Mouse (Mus musculus) brain, embryonic 14.5 days (tissue): Measurements from ENCODE around the gene Akr1c13.

ENCODE experiments used
- CTCF ChIP-seq: fragments of 200-500 bp; IDR thresholded peaks from 2 replicates; pipeline ENCODE4 v1.5.1; 2012; ENCODE audit warnings: inconsistent platforms, mild to moderate bottlenecking, moderate library complexity, borderline replicate concordance; ENCODE audit not compliant: insufficient read depth, insufficient read length; ENCODE audit errors: extremely low read depth
- POLR2A ChIP-seq: fragments of 200-500 bp; IDR thresholded peaks from 2 replicates; pipeline ENCODE4 v1.6.1; 2012; ENCODE audit warnings: mild to moderate bottlenecking, inconsistent platforms, borderline replicate concordance; ENCODE audit not compliant: poor library complexity, insufficient read depth, insufficient read length, severe bottlenecking; ENCODE audit errors: extremely low read depth

- no peak for TF ChIP-seq CTCF
- TF ChIP-seq POLR2A, result no peak
Observed at GRCm38 (mm10) chr13:4168006-4168405, 22.9 kb upstream of the Akr1c13 start.
